Mouse (Mus musculus) forebrain, embryonic 14.5 days (tissue): ENCODE measurements at regions not wholly inside any gene's neighbourhood (a gene's known extent, or its start where the extent isn't known, plus 50 kb on each side); places are given as distances from the start of the nearest gene placed in this dataset.

Experiments used
- ATAC-seq: fragments of 200-750 bp; cut with Nextera tagmentation; 2 replicates; pipeline ENCODE4 v1.8.0; 2017; ENCODE audit warnings: mild to moderate bottlenecking, moderate library complexity
- DNase-seq: peaks from one replicate; pipeline ENCODE4 v3.0.0-alpha.2; 2015; ENCODE audit warnings: low spot score
- H3K27ac ChIP-seq: fragments of 300-500 bp; sonication (generic); 2 replicates; pipeline ENCODE4 v1.5.1; 2014; ENCODE audit warnings: low read depth, mild to moderate bottlenecking, control low read depth, low read length, moderate library complexity
- H3K27me3 ChIP-seq: fragments of 300-500 bp; sonication (generic); replicated peaks from 2 replicates; pipeline ENCODE4 v1.6.1; 2014; ENCODE audit warnings: low read length, control low read depth, mixed read lengths; ENCODE audit not compliant: control insufficient read depth, insufficient read depth
- H3K36me3 ChIP-seq: fragments of 300-500 bp; sonication (generic); 2 replicates; pipeline ENCODE4 v1.6.1; 2014; ENCODE audit warnings: low read length, control low read depth; ENCODE audit not compliant: control insufficient read depth, insufficient read depth
- H3K4me1 ChIP-seq: fragments of 300-500 bp; sonication (generic); 2 replicates; pipeline ENCODE4 v1.6.1; 2014; ENCODE audit warnings: antibody characterized with exemption, low read length, control low read depth; ENCODE audit not compliant: control insufficient read depth, insufficient read depth
- H3K4me2 ChIP-seq: fragments of 300-500 bp; sonication (generic); 2 replicates; pipeline ENCODE4 v1.6.1; 2014; ENCODE audit warnings: mild to moderate bottlenecking, control low read depth, low read length
- H3K4me3 ChIP-seq: fragments of 300-500 bp; sonication (generic); 2 replicates; pipeline ENCODE4 v1.5.1; 2014; ENCODE audit warnings: low read depth, low read length, control low read depth
- H3K9ac ChIP-seq: fragments of 300-500 bp; sonication (generic); 2 replicates; pipeline ENCODE4 v1.6.1; 2014; ENCODE audit warnings: mild to moderate bottlenecking, low read length, control low read depth, moderate library complexity
- H3K9me3 ChIP-seq: fragments of 300-500 bp; sonication (generic); replicated peaks from 2 replicates; pipeline ENCODE4 v1.6.1; 2016; ENCODE audit warnings: low read length, control low read depth, mixed read lengths; ENCODE audit not compliant: control insufficient read depth
- WGBS: fragments of 180-500 bp; shearing (Covaris S2); extraction: QIAGEN DNeasy Blood & Tissue Kit; methylation state at CpG from one replicate; pipeline ENCODE4 v1.1.7; 2014; 5-methylcytosine and 5-hydroxymethylcytosine counted together

DNA sequence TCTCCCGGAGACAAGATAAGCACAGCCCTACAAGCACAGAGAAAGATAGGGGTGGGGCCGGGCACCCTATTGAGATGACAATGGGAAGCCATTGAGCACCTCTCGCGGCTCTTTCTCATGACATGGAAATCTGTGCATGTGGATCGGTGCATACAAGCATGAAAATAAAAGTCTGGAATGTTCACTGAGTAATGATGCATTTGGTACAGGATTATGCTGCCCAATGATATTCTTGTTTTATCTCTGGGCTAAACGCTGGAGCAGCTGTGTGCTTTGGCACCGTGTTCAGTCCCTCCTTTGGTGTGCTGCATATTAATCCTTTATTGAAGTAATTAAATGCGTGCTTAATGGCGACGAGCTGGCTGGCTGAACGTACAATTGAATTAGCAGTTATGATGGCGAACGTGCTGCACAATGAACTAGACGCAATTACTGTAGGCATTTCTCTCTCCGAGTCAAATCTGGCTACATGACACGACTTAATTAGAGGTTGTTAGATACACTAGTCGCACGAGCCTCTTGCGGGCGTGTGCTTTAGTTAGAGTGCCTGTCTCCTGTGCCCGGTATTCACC, 245.6 kb downstream of the Gpat3 start:
- Histone ChIP-seq H3K27ac (peak overlapping the region; percentile 84), H3K4me2 (peak overlapping the region; percentile 28), H3K36me3 (no peaks in the 10 kb centered on the region), H3K9me3 (no peaks in the 10 kb centered on the region), H3K9ac (peak overlapping the region; percentile 33), H3K27me3 (no peaks in the 10 kb centered on the region), H3K4me3 (peak overlapping the region; percentile 0; the same call in 1 of the 2 replicates), H3K4me1 (peaks cover 11% of the 10 kb centered on the region; the same call in 1 of the 2 replicates)
- DNase-seq (peak; percentile 90), ATAC-seq (peak; percentile 88)
- 8% methylated on average over 21 of the region's 21 CpGs for WGBS

DNA sequence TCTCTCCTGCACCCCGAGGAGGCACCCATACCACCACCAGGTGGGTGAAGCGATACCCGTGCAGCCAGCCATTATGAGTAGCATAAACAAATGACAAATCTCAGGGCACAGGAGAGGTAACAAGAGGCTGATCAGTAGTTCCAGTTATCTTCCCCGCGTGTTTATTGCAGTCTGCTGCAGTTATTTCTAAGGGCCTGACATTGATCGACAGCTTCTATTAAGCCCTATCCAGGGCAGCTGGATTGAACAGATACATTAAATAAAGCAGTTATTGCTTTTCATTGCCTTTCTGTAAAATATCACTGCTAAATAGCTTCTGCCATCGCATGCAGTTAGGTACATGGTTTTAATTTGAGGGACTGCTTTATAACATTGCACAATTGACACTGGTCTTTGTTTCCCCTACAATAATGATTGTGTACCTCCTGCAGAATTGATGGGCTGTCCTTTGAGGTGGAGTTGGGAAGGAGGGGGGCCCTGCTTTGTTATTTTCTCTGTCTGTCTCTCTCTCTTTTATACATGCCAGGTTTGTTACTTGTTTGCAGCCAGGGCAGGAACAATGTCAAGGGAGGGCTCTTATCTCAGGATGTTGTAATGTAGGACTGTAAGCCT, 245.0 kb downstream of the Gpat3 start:
- no peaks in the 10 kb centered on the region for H3K36me3 ChIP-seq
- H3K4me3 ChIP-seq = no peak overlapping the region
- peak overlapping the region; percentile 84 for H3K27ac ChIP-seq
- peaks cover 11% of the 10 kb centered on the region; the same call in 1 of the 2 replicates for H3K4me1 ChIP-seq
- WGBS = 52% methylated on average over 7 of the region's 7 CpGs
- H3K27me3 ChIP-seq = no peaks in the 10 kb centered on the region
- ATAC-seq (peak; percentile 27), DNase-seq (peak; percentile 42)
- peak overlapping the region; percentile 33; the same call in 1 of the 2 replicates for H3K9ac ChIP-seq
- peak overlapping the region; percentile 28 for H3K4me2 ChIP-seq
- H3K9me3 ChIP-seq = no peaks in the 10 kb centered on the region

DNA sequence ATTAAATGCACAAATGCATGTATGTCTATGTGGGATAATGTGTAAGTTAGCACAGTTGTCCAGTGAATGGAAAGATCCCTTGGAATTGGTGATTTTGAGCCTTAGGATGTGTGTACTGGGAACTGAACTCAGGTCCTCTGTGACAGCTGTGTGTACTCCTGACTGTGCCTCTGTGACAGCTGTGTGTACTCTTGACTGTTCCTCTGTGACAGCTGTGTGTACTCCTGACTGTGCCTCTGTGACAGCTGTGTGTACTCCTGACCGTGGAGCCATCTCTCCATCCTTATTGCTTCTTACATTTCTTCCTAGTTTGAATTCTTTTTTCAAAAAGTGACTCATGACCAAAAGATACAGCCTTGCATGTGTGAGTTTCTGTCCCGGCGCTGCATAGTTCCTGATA, 239.7 kb downstream of the Gpat3 start:
- DNase-seq (no peak), ATAC-seq (no peak)
- 82% methylated on average over 3 of the region's 3 CpGs for WGBS
- H3K27ac ChIP-seq = no peak overlapping the region
- H3K4me1 ChIP-seq = no peaks in the 10 kb centered on the region
- no peaks in the 10 kb centered on the region for H3K9me3 ChIP-seq
- no peak overlapping the region for H3K9ac ChIP-seq
- no peaks in the 10 kb centered on the region for H3K36me3 ChIP-seq
- no peaks in the 10 kb centered on the region for H3K27me3 ChIP-seq
- H3K4me3 ChIP-seq = no peak overlapping the region
- H3K4me2 ChIP-seq = no peak overlapping the region

DNA sequence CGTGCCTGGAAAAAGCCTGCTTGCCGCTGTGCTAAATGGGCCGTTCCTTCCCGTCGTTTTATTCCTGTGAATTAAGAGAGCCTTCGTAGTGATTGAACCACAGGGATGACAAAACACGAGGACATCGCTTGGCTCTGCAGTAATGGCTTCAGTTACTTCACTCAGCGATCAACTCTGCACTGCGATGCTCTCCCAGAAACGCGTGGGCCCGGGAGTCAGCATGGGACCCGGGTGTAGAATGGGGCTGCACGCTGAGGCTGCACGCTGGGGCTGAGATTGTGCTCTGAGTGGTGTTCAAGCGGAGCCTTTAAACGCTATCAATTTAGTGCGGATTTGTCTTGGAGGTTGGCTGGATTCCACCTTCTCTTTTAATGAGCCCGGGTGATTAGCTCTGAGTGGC, 237.1 kb downstream of the Gpat3 start:
- H3K9me3 ChIP-seq = no peaks in the 10 kb centered on the region
- no peak overlapping the region for H3K9ac ChIP-seq
- ATAC-seq (0 out of 2 replicates have a peak, but pooled peaks have one; percentile 32), DNase-seq (peak; percentile 62)
- no peaks in the 10 kb centered on the region for H3K36me3 ChIP-seq
- H3K4me2 ChIP-seq = peak overlapping the region; percentile 37
- no peaks in the 10 kb centered on the region for H3K27me3 ChIP-seq
- H3K4me1 ChIP-seq = no peaks in the 10 kb centered on the region
- H3K4me3 ChIP-seq = 0 out of 2 replicates have a peak overlapping the region, but pooled peaks have one; percentile 1
- H3K27ac ChIP-seq = peak overlapping the region; percentile 3; the same call in 1 of the 2 replicates
- 45% methylated on average over 20 of the region's 20 CpGs for WGBS

DNA sequence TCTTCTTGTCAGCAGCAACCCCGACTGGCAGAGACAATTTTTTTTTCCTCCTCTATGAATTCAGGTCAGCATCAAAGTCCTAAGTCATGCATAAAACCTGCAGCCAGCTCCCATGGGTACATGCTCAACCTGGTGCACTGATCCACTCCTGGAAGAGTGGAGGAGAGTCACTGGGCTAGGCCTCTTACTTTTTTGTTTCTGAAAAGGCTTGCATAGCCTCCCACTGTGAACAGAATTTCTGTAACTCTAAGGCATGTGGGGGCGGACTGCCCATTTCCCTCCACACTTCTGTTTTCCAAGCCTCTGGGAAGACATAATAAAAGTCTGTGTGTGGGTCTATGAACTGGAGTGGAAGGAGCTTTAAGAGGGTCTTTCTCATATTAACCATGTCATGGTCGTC, 218.8 kb downstream of the Gpat3 start:
- H3K4me2 ChIP-seq = no peak overlapping the region
- no peak overlapping the region for H3K4me3 ChIP-seq
- no peaks in the 10 kb centered on the region for H3K9me3 ChIP-seq
- WGBS = 72% methylated on average over 3 of the region's 3 CpGs
- DNase-seq = no peak
- no peak overlapping the region for H3K9ac ChIP-seq
- ATAC-seq = no peak
- no peaks in the 10 kb centered on the region for H3K36me3 ChIP-seq
- no peaks in the 10 kb centered on the region for H3K27me3 ChIP-seq
- no peak overlapping the region for H3K27ac ChIP-seq
- H3K4me1 ChIP-seq = no peaks in the 10 kb centered on the region

DNA sequence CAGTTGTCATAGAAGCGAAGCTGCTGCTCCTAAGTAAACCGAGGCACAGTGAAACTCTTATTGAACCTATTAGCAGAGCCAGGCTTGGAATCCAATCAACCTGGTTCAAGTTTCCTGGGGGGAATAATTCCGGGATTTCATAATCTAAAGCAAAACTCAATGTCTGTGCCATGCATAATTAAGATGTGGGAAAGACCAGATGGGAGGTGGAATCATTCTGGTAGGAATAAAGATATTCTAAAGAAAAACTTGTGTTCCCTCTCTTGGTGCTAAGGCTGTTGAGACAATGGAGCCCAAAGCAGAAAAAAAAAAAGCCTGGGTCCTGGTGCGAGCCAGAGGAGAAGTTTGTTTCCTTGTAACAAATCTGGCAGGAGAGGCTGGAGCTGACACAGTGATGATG, 217.7 kb downstream of the Gpat3 start:
- H3K27me3 ChIP-seq = no peaks in the 10 kb centered on the region
- 93% methylated on average over 4 of the region's 4 CpGs for WGBS
- no peak for DNase-seq
- no peaks in the 10 kb centered on the region for H3K9me3 ChIP-seq
- no peak overlapping the region for H3K4me3 ChIP-seq
- no peak overlapping the region for H3K27ac ChIP-seq
- ATAC-seq = no peak
- no peak overlapping the region for H3K4me2 ChIP-seq
- no peaks in the 10 kb centered on the region for H3K36me3 ChIP-seq
- no peaks in the 10 kb centered on the region for H3K4me1 ChIP-seq
- no peak overlapping the region for H3K9ac ChIP-seq

DNA sequence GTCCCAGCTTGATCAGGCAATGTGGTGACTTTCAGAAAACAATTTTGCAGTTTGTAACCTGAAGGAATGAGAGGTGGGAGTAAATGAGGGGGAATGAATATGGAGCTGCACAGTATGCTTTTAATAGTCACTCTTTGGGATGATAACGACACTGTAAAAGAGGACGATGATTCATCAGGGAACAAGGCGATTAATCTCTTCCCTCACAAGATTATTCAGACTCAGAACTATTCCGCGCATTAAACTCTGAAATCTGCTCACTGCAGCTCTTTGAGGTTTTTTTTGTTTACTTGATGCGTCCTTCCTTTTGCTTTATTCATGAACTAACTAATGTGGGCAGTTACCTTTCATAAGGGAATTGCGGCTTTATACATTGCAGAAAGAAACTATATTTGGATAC, 206.1 kb downstream of the Gpat3 start:
- Histone ChIP-seq H3K27ac (no peak overlapping the region), H3K9ac (no peak overlapping the region), H3K4me3 (no peak overlapping the region), H3K9me3 (no peaks in the 10 kb centered on the region), H3K4me2 (no peak overlapping the region), H3K27me3 (no peaks in the 10 kb centered on the region), H3K4me1 (no peaks in the 10 kb centered on the region), H3K36me3 (no peaks in the 10 kb centered on the region)
- DNase-seq = no peak
- ATAC-seq = no peak
- 72% methylated on average over 7 of the region's 7 CpGs for WGBS

DNA sequence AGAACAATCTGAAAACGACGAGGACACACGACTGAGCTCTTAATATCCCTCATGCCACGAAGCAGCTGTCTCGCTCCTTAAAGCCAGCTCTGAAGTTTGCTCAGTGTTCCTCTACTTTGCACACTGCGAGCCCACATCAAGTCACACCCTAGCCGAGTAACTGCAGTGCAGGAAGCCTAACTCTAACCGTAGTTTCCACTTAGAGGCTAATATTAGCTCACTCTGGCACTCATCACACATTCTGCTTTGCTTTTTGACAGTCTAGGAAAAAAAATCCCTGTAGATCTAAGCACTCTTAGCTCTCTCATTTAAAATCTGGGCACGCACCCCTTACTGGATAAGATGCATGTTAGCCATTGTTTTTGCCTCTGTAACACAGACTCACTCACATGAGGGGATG, 195.0 kb downstream of the Gpat3 start:
- DNase-seq = no peak
- 91% methylated on average over 9 of the region's 9 CpGs for WGBS
- no peak for ATAC-seq

DNA sequence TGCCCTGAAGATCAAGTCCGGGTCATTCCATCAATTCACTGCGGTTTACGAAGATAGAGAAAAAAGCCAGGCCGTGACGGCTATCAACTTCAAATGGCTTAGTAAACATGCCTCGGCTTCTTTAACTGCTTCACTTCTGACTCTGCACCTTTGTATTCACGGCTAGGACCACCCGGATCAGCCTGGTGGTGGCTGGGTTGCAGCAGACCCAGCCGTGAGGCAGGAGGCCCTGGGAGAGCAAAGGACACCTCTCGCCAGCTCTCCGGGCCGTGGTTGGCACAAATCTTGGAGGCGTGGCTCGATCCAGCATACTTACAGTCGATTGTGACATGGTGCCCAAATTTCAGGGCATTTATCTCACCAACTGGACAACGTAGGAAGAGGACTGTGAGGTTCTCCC, 187.5 kb downstream of the Gpat3 start:
- Histone ChIP-seq H3K9me3 (no peaks in the 10 kb centered on the region), H3K4me3 (no peak overlapping the region), H3K27me3 (no peaks in the 10 kb centered on the region), H3K4me2 (no peak overlapping the region), H3K27ac (no peak overlapping the region), H3K9ac (no peak overlapping the region), H3K36me3 (no peaks in the 10 kb centered on the region), H3K4me1 (no peaks in the 10 kb centered on the region)
- DNase-seq (no peak), ATAC-seq (no peak)
- 79% methylated on average over 16 of the region's 16 CpGs for WGBS

More for the DNA sequence above, 195.0 kb downstream of the Gpat3 start:
- Histone ChIP-seq H3K4me1 (no peaks in the 10 kb centered on the region), H3K36me3 (no peaks in the 10 kb centered on the region), H3K27me3 (no peaks in the 10 kb centered on the region), H3K4me2 (no peak overlapping the region), H3K9me3 (no peaks in the 10 kb centered on the region), H3K4me3 (no peak overlapping the region), H3K27ac (no peak overlapping the region), H3K9ac (no peak overlapping the region)
